ENCODE assay signal across 5 mouse cellular contexts in genomic region chr5:64881559-64881958, GRCm38 (mm10). TPM values are rescaled to one million over a fixed set of nuclear protein-coding genes. Genes with fewer than 3 reads are reported as not detected.
A peak's percentile ranks its signal among the peaks of the same experiment; 100 is the strongest.
DNase-seq lines count a peak whose midpoint lies in the region; TF ChIP-seq lines count a peak whose summit lies in the region.
"Not testable (repeated sequence)": the region's sequence is repeated elsewhere in the genome, so short reads cannot be mapped to it uniquely, and the experiment has no call there.
"Had no signal": no experiment of that assay in that cellular context is flagged by ENCODE, and none has a peak within 500 bp of the region (broad histone marks: within the 10 kb centered on the region; RNA-seq: fewer than 3 reads in every experiment).

No protein-coding gene starts in this region.

- H3K36me3 ChIP-seq in liver, adult 2 months (ENCODE audit: control insufficient read depth, insufficient read depth, low read length) = not testable (repeated sequence)

- H3K27ac ChIP-seq in liver, adult 2 months (replicated peaks; ENCODE audit: insufficient read depth, low read depth, low read length) = peak overlapping the region; percentile 48

- not testable (repeated sequence) for TF ChIP-seq POLR2A in liver, adult 2 months (IDR thresholded peaks at IDR 0.05; ENCODE audit: extremely low read depth, insufficient read depth, low read length)

- H3K27me3 ChIP-seq in liver, adult 2 months (ENCODE audit: control insufficient read depth, insufficient read depth, low read length) = not testable (repeated sequence)

- H3K4me3 ChIP-seq in liver, adult 2 months (ENCODE audit: insufficient read depth, low read depth, low read length) = peak overlapping the region; percentile 31

- TF ChIP-seq CTCF in liver, adult 2 months (IDR thresholded peaks at IDR 0.05; ENCODE audit: low read depth, low read length) = not testable (repeated sequence)

- H3K79me2 ChIP-seq in liver, adult 2 months (ENCODE audit: control insufficient read depth, insufficient read depth, low read length) = not testable (repeated sequence)

- DNase-seq in heart, adult 11 months = peak; percentile 64
- peak; percentile 58 for DNase-seq in liver, adult 2 months (ENCODE audit: extremely low read depth, low read depth, low spot score)

- H3K4me1 ChIP-seq in liver, adult 2 months (ENCODE audit: control insufficient read depth, insufficient read depth, low read length) = peaks cover 11% of the 10 kb centered on the region

- WGBS in liver, adult 2 months = 47% methylated on average over 8 of the region's 10 CpGs

- H3K9ac ChIP-seq in liver, adult 2 months (ENCODE audit: low read depth, low read length) = peak overlapping the region; percentile 75

RNA-seq across cellular contexts. Expression of gene Tlr1, which starts 51.8 kb away (rescaled TPM):
- total RNA-seq in liver, adult 2 months (2014; rRNA removed) = 1.0 and 1.1 TPM in 2 replicates
- polyA plus RNA-seq in liver, adult 2 months (2012; rRNA removed) = 0.32 and 0.66 TPM in 2 replicates
- total RNA-seq: ES-E14, MEL had no signal
- polyA plus RNA-seq: G1E had no signal
